Mouse (Mus musculus) liver, embryonic 14.5 days (tissue): ENCODE data around the gene Zfp39. TPM values are rescaled to one million over a fixed set of nuclear protein-coding genes. Genes with fewer than 3 reads are reported as not detected.
A peak's percentile ranks its signal among the peaks of the same experiment; 100 is the strongest.

Experiments
- ATAC-seq: fragments of 200-750 bp; cut with Nextera tagmentation; 2 replicates; pipeline ENCODE4 v1.8.0; 2017; ENCODE audit warnings: moderate number of reproducible peaks, mild to moderate bottlenecking, moderate library complexity; ENCODE audit not compliant: insufficient read depth
- DNase-seq, 3 experiments: peaks; one replicate each; pipeline ENCODE4 v3.0.0-alpha.2; 2012 to 2013; ENCODE audit warnings: low read depth in 3 of 3, low spot score in 3 of 3
- H3K27ac ChIP-seq: fragments of 300-500 bp; sonication (generic); 2 replicates; pipeline ENCODE4 v1.5.1; 2014; ENCODE audit warnings: moderate library complexity, mild to moderate bottlenecking, control low read depth, inconsistent platforms
- H3K27me3 ChIP-seq: fragments of 300-500 bp; sonication (generic); 2 replicates; pipeline ENCODE4 v1.6.1; 2014; ENCODE audit warnings: mild to moderate bottlenecking, low read length, moderate library complexity; ENCODE audit not compliant: control insufficient read depth, insufficient read depth
- H3K36me3 ChIP-seq: fragments of 300-500 bp; sonication (generic); replicated peaks from 2 replicates; pipeline ENCODE4 v1.6.1; 2014; ENCODE audit warnings: low read depth; ENCODE audit not compliant: control insufficient read depth, insufficient read depth
- H3K4me1 ChIP-seq, 2 experiments: fragments of 200-500 bp in 1 of 2; fragments of 300-500 bp in 1 of 2; sonication (generic) in 1 of 2; replicated peaks; 2 replicates each; pipeline ENCODE4 v1.6.1; 2012 to 2014; ENCODE audit warnings: antibody characterized with exemption in 1 of 2, inconsistent platforms in 1 of 2, low read length in 1 of 2; ENCODE audit not compliant: control insufficient read depth in 2 of 2, insufficient read depth in 2 of 2
- H3K4me2 ChIP-seq: fragments of 300-500 bp; sonication (generic); 2 replicates; pipeline ENCODE4 v1.6.1; 2014; ENCODE audit warnings: low read depth, mild to moderate bottlenecking, control low read depth, moderate library complexity
- H3K4me3 ChIP-seq, 2 experiments: fragments of 200-500 bp in 1 of 2; fragments of 300-500 bp in 1 of 2; sonication (generic) in 1 of 2; 2 replicates each; pipeline ENCODE4 v1.5.1; 2012 to 2014; ENCODE audit warnings: low read depth in 2 of 2, low read length in 2 of 2, mild to moderate bottlenecking in 2 of 2, control low read depth in 1 of 2, inconsistent platforms in 1 of 2, moderate library complexity in 1 of 2; ENCODE audit not compliant: insufficient read depth in 1 of 2
- H3K9ac ChIP-seq: fragments of 300-500 bp; sonication (generic); replicated peaks from 2 replicates; pipeline ENCODE4 v1.6.1; 2014; ENCODE audit warnings: mild to moderate bottlenecking, control low read depth, moderate library complexity
- H3K9me3 ChIP-seq: fragments of 300-500 bp; sonication (generic); 2 replicates; pipeline ENCODE4 v1.6.1; 2016; ENCODE audit warnings: low read length, mixed read lengths; ENCODE audit not compliant: control insufficient read depth
- CTCF ChIP-seq: IDR thresholded peaks from 2 replicates; pipeline ENCODE4 v1.5.1; 2016; ENCODE audit warnings: antibody characterized with exemption, low read depth, control low read depth
- EP300 ChIP-seq: IDR thresholded peaks from 2 replicates; pipeline ENCODE4 v1.6.1; 2016; ENCODE audit warnings: antibody characterized with exemption, low read depth
- WGBS: fragments of 180-500 bp; shearing (Covaris S2); extraction: QIAGEN DNeasy Blood & Tissue Kit; methylation state at CpG from one replicate; pipeline ENCODE4 v1.1.7; 2014; ENCODE audit not compliant: insufficient replicate concordance; 5-methylcytosine and 5-hydroxymethylcytosine counted together
- polyA plus RNA-seq, 2 experiments: library from polyadenylated mRNA; depleted of rRNA in 1 of 2; stranded (reverse) in 1 of 2; unstranded in 1 of 2; fragments of >200 nt; fragmentation: Nextera tagmentation in 1 of 2; extraction: Ambion mirVana in 1 of 2; gene quantifications; 2 replicates each; pipeline versions ENCODE4 v1.2.1 to v1.2.3; 2012 to 2014

The Zfp39 gene
- polyA plus RNA-seq, 2 experiments, result 4.6 to 5.2 TPM

- peak overlapping the region; percentile 83 to 90 for H3K4me3 ChIP-seq
- H3K9me3 ChIP-seq, result no peaks in the 10 kb centered on the region
- peak overlapping the region; percentile 84 for H3K4me2 ChIP-seq
- H3K27ac ChIP-seq, result peak overlapping the region; percentile 94
- 43% methylated on average over 5 of the region's 5 CpGs for WGBS
- H3K9ac ChIP-seq, result peak overlapping the region; percentile 98
- peaks cover 38% of the 10 kb centered on the region for H3K36me3 ChIP-seq
- ATAC-seq (0 out of 2 replicates have a peak, but pooled peaks have one; percentile 19), DNase-seq (no peak)
- TF ChIP-seq EP300 (no peak), CTCF (no peak)
- no peaks in the 10 kb centered on the region for H3K27me3 ChIP-seq
- H3K4me1 ChIP-seq, result peaks cover 47 to 57% of the 10 kb centered on the region in 2 experiments
These were observed 14.7 kb upstream of the Zfp39 start for GRCm38 (mm10) chr11:58918759-58919158.

GRCm38 (mm10) chr11:58917745-58918366 lies 13.8 kb upstream of the Zfp39 start, which contains the start of gene Btnl10:
Gene Btnl10, plus strand, starts transcription at chr11:58917908.
- H3K27ac ChIP-seq, result peak within 1 kb of the TSS; percentile 94

GRCm38 (mm10) chr11:58916879-58917744 lies 13.1 kb upstream of the Zfp39 start:
- Histone ChIP-seq H3K27me3 (no peaks in the 10 kb centered on the region), H3K4me3 (peak overlapping the region; percentile 83 to 90), H3K9ac (peak overlapping the region; percentile 98), H3K9me3 (no peaks in the 10 kb centered on the region), H3K27ac (peak overlapping the region; percentile 94), H3K4me1 (peaks cover 61 to 73% of the 10 kb centered on the region in 2 experiments), H3K4me2 (peak overlapping the region; percentile 84), H3K36me3 (peaks cover 21% of the 10 kb centered on the region)
- DNase-seq (peak; percentile 80 to 89 (median 82)), ATAC-seq (peak; percentile 57)
- TF ChIP-seq CTCF (peak; percentile 94), EP300 (no peak)
- WGBS, result 27% methylated on average over 14 of the region's 14 CpGs

More at GRCm38 (mm10) chr11:58917745-58918366, 13.8 kb upstream of the Zfp39 start, which contains the start of gene Btnl10:
- peak within 1 kb of the TSS; percentile 98 for H3K9ac ChIP-seq
- H3K9me3 ChIP-seq, result no peaks in the 10 kb centered on the region
- 29% methylated on average over 12 of the region's 12 CpGs for WGBS
- TF ChIP-seq CTCF (no peak), EP300 (peak; percentile 87)
- ATAC-seq, result peak; percentile 80
- peak within 1 kb of the TSS; percentile 84 for H3K4me2 ChIP-seq
- DNase-seq, result peak; percentile 75 to 77 (median 77)
- peaks cover 55 to 66% of the 10 kb centered on the region in 2 experiments for H3K4me1 ChIP-seq
- peaks cover 29% of the 10 kb centered on the region for H3K36me3 ChIP-seq
- no peaks in the 10 kb centered on the region for H3K27me3 ChIP-seq
- peak within 1 kb of the TSS; percentile 83 to 90 for H3K4me3 ChIP-seq

GRCm38 (mm10) chr11:58914461-58915028 lies 10.5 kb upstream of the Zfp39 start:
- 6% methylated on average over 17 of the region's 17 CpGs for WGBS
- ATAC-seq, result peak; percentile 42; the same call in 1 of the 2 replicates
- peaks cover 55 to 76% of the 10 kb centered on the region in 2 experiments for H3K4me1 ChIP-seq

More at GRCm38 (mm10) chr11:58914461-58915028, 10.5 kb upstream of the Zfp39 start:
- Histone ChIP-seq H3K9me3 (no peaks in the 10 kb centered on the region), H3K36me3 (no peaks in the 10 kb centered on the region; the same call in 1 of the 2 replicates), H3K4me3 (peak overlapping the region; percentile 55), H3K27ac (peak overlapping the region; percentile 88), H3K4me2 (peak overlapping the region; percentile 82), H3K27me3 (no peaks in the 10 kb centered on the region), H3K9ac (peak overlapping the region; percentile 90)
- TF ChIP-seq CTCF, result peak; percentile 80
- TF ChIP-seq EP300, result peak; percentile 31; the same call in 1 of the 2 replicates
- DNase-seq, result peak in 2 of 3 experiments; percentile 42 to 65
